Mouse (Mus musculus) liver, embryonic 14.5 days (tissue): ENCODE data around the gene Rnf213. TPM values are rescaled to one million over a fixed set of nuclear protein-coding genes. Genes with fewer than 3 reads are reported as not detected.

Experiments used
- ATAC-seq: fragments of 200-750 bp; cut with Nextera tagmentation; 2 replicates; pipeline ENCODE4 v1.8.0; 2017; ENCODE audit warnings: moderate number of reproducible peaks, mild to moderate bottlenecking, moderate library complexity; ENCODE audit not compliant: insufficient read depth
- DNase-seq, 3 experiments: peaks; one replicate each; pipeline ENCODE4 v3.0.0-alpha.2; 2012 to 2013; ENCODE audit warnings: low read depth in 3 of 3, low spot score in 3 of 3
- H3K27ac ChIP-seq: fragments of 300-500 bp; sonication (generic); 2 replicates; pipeline ENCODE4 v1.5.1; 2014; ENCODE audit warnings: moderate library complexity, mild to moderate bottlenecking, control low read depth, inconsistent platforms
- H3K27me3 ChIP-seq: fragments of 300-500 bp; sonication (generic); 2 replicates; pipeline ENCODE4 v1.6.1; 2014; ENCODE audit warnings: mild to moderate bottlenecking, low read length, moderate library complexity; ENCODE audit not compliant: control insufficient read depth, insufficient read depth
- H3K36me3 ChIP-seq: fragments of 300-500 bp; sonication (generic); replicated peaks from 2 replicates; pipeline ENCODE4 v1.6.1; 2014; ENCODE audit warnings: low read depth; ENCODE audit not compliant: control insufficient read depth, insufficient read depth
- H3K4me1 ChIP-seq, 2 experiments: fragments of 200-500 bp in 1 of 2; fragments of 300-500 bp in 1 of 2; sonication (generic) in 1 of 2; replicated peaks; 2 replicates each; pipeline ENCODE4 v1.6.1; 2012 to 2014; ENCODE audit warnings: antibody characterized with exemption in 1 of 2, inconsistent platforms in 1 of 2, low read length in 1 of 2; ENCODE audit not compliant: control insufficient read depth in 2 of 2, insufficient read depth in 2 of 2
- H3K4me2 ChIP-seq: fragments of 300-500 bp; sonication (generic); 2 replicates; pipeline ENCODE4 v1.6.1; 2014; ENCODE audit warnings: low read depth, mild to moderate bottlenecking, control low read depth, moderate library complexity
- H3K4me3 ChIP-seq, 2 experiments: fragments of 200-500 bp in 1 of 2; fragments of 300-500 bp in 1 of 2; sonication (generic) in 1 of 2; 2 replicates each; pipeline ENCODE4 v1.5.1; 2012 to 2014; ENCODE audit warnings: low read depth in 2 of 2, low read length in 2 of 2, mild to moderate bottlenecking in 2 of 2, control low read depth in 1 of 2, inconsistent platforms in 1 of 2, moderate library complexity in 1 of 2; ENCODE audit not compliant: insufficient read depth in 1 of 2
- H3K9ac ChIP-seq: fragments of 300-500 bp; sonication (generic); replicated peaks from 2 replicates; pipeline ENCODE4 v1.6.1; 2014; ENCODE audit warnings: mild to moderate bottlenecking, control low read depth, moderate library complexity
- H3K9me3 ChIP-seq: fragments of 300-500 bp; sonication (generic); 2 replicates; pipeline ENCODE4 v1.6.1; 2016; ENCODE audit warnings: low read length, mixed read lengths; ENCODE audit not compliant: control insufficient read depth
- CTCF ChIP-seq: IDR thresholded peaks from 2 replicates; pipeline ENCODE4 v1.5.1; 2016; ENCODE audit warnings: antibody characterized with exemption, low read depth, control low read depth
- EP300 ChIP-seq: IDR thresholded peaks from 2 replicates; pipeline ENCODE4 v1.6.1; 2016; ENCODE audit warnings: antibody characterized with exemption, low read depth
- WGBS: fragments of 180-500 bp; shearing (Covaris S2); extraction: QIAGEN DNeasy Blood & Tissue Kit; methylation state at CpG from one replicate; pipeline ENCODE4 v1.1.7; 2014; ENCODE audit not compliant: insufficient replicate concordance; 5-methylcytosine and 5-hydroxymethylcytosine counted together
- polyA plus RNA-seq, 2 experiments: library from polyadenylated mRNA; depleted of rRNA in 1 of 2; stranded (reverse) in 1 of 2; unstranded in 1 of 2; fragments of >200 nt; fragmentation: Nextera tagmentation in 1 of 2; extraction: Ambion mirVana in 1 of 2; gene quantifications; 2 replicates each; pipeline versions ENCODE4 v1.2.1 to v1.2.3; 2012 to 2014

Rnf213 gene
- polyA plus RNA-seq, 2 experiments, result 4.9 to 6.5 TPM

- Histone ChIP-seq H3K36me3 (no peaks in the 10 kb centered on the region), H3K4me2 (no peak overlapping the region), H3K27ac (no peak overlapping the region), H3K27me3 (peaks cover 8% of the 10 kb centered on the region), H3K4me1 (no peaks in the 10 kb centered on the region), H3K9me3 (no peaks in the 10 kb centered on the region), H3K4me3 (no peak overlapping the region), H3K9ac (no peak overlapping the region)
- 59% methylated on average over 1 of the region's 1 CpGs for WGBS
- no peak for ATAC-seq
- TF ChIP-seq EP300 (no peak), CTCF (no peak)
- no peak for DNase-seq
Observed at GRCm38 (mm10) chr11:119519387-119519786, 126.5 kb downstream of the Rnf213 start.

DNA sequence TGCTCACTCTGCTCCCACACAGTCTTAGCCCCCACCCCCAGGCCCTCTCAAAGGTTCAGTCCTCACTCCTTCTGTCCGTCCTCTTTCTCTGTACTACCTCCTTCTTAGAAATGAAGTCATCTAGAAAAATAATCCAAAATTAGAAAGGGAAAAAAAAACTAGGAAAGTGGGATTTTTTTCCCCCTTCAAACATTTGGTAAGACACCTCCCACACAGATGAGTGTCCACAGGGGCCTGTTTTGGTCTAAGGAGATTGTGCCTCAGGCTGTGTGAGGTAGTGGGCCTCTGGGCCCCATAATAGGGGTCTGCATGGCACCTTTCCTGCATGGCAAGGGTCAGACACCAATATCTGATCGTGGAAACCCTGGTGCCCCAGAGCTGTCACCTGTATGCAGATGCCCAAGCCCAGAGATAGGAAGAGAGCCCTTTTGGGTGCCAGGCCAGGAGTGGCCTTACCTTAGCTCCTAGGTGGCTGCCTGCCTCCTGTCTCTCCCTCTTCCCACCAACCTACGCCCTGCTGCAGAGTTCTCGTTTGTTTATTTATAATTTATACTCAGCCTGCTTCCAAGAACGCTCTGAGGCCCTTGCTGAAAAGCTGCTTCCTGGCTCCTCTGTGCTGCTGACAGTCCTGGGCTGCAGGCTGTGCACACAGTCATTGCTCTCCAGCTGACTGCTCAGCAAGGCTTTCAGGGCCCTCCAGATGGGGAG, 127.3 kb downstream of the Rnf213 start:
- no peak overlapping the region for H3K27ac ChIP-seq
- H3K4me1 ChIP-seq, result no peaks in the 10 kb centered on the region
- ATAC-seq (no peak), DNase-seq (no peak)
- H3K27me3 ChIP-seq, result peaks cover 5% of the 10 kb centered on the region; the same call in 1 of the 2 replicates
- H3K4me3 ChIP-seq, result no peak overlapping the region
- no peaks in the 10 kb centered on the region for H3K9me3 ChIP-seq
- TF ChIP-seq CTCF, result no peak
- no peak for TF ChIP-seq EP300
- H3K36me3 ChIP-seq, result no peaks in the 10 kb centered on the region
- no peak overlapping the region for H3K4me2 ChIP-seq
- 43% methylated on average over 5 of the region's 5 CpGs for WGBS
- no peak overlapping the region for H3K9ac ChIP-seq

- no peak overlapping the region for H3K27ac ChIP-seq
- no peaks in the 10 kb centered on the region for H3K4me1 ChIP-seq
- no peaks in the 10 kb centered on the region for H3K9me3 ChIP-seq
- H3K9ac ChIP-seq, result no peak overlapping the region
- TF ChIP-seq CTCF (no peak), EP300 (no peak)
- no peak overlapping the region for H3K4me2 ChIP-seq
- no peaks in the 10 kb centered on the region for H3K36me3 ChIP-seq
- DNase-seq, result no peak
- H3K4me3 ChIP-seq, result no peak overlapping the region
- no peak for ATAC-seq
- H3K27me3 ChIP-seq, result peaks cover 2% of the 10 kb centered on the region; the same call in 1 of the 2 replicates
Observed at GRCm38 (mm10) chr11:119520713-119521063, 127.8 kb downstream of the Rnf213 start.

DNA sequence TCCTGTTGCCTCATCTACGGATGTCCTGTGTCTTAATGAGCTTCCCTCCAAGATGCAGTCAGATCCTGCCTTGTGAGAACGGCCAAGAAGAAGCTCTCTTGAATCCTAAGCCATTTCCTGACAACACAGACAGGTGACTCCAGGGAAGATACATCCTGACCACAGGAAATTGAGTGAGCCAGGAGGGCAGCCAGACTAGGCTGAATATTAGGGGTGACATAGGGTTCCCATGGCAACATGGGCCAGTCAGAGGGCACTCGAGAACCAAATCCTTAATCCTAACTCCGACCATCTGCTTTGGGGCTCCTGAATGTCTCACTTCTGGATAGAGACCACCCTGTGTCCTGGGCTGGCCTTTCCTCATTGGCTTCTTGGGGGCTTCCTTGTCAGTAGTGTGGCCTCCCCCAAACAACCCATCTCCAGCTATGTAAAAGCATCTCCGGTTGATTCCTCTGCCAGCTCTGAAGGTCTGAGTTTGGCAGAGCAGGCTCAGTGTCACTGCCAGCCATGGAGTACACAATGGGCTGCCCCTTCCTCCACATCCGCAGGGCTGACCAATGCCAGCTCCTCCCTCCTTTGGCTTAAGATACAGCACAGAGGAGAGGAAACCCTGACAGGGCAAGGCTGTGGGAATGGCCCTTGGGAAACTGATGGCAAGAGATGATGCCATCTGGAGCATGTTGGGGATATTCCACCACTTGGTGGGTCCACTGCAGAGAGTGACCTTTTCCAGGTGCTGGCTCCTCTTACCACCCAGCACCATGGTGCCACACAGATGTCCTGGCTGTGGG, 129.2 kb downstream of the Rnf213 start:
- Histone ChIP-seq H3K9me3 (no peaks in the 10 kb centered on the region), H3K4me2 (no peak overlapping the region), H3K9ac (no peak overlapping the region), H3K36me3 (no peaks in the 10 kb centered on the region), H3K4me1 (no peaks in the 10 kb centered on the region), H3K4me3 (no peak overlapping the region), H3K27me3 (no peaks in the 10 kb centered on the region), H3K27ac (no peak overlapping the region)
- DNase-seq (no peak), ATAC-seq (no peak)
- 54% methylated on average over 6 of the region's 6 CpGs for WGBS
- TF ChIP-seq EP300 (no peak), CTCF (no peak)

- Histone ChIP-seq H3K4me3 (no peak overlapping the region), H3K27me3 (no peaks in the 10 kb centered on the region), H3K4me2 (no peak overlapping the region), H3K9ac (no peak overlapping the region), H3K9me3 (no peaks in the 10 kb centered on the region), H3K27ac (no peak overlapping the region), H3K4me1 (no peaks in the 10 kb centered on the region), H3K36me3 (no peaks in the 10 kb centered on the region)
- ATAC-seq (no peak), DNase-seq (no peak)
- no peak for TF ChIP-seq EP300
- no peak for TF ChIP-seq CTCF
- 65% methylated on average over 8 of the region's 8 CpGs for WGBS
Observed at GRCm38 (mm10) chr11:119522779-119523178, 129.9 kb downstream of the Rnf213 start.
